Mouse (Mus musculus) small intestine, adult 2 months (tissue): ENCODE measurements around the gene Rhag.

Experiments
- CTCF ChIP-seq: fragments of 200-500 bp; IDR thresholded peaks from 2 replicates; pipeline ENCODE4 v1.5.1; 2012; ENCODE audit warnings: low read depth, mild to moderate bottlenecking, control low read depth, inconsistent platforms, low read length, moderate library complexity, mixed read lengths; ENCODE audit not compliant: insufficient replicate concordance, insufficient read length; ENCODE audit errors: extremely low read depth
- POLR2A ChIP-seq: fragments of 200-500 bp; IDR thresholded peaks from 2 replicates; pipeline ENCODE4 v1.6.1; 2012; ENCODE audit warnings: low read depth, mild to moderate bottlenecking, control low read depth, inconsistent platforms, low read length, moderate library complexity

GRCm38 (mm10) chr17:40885155-40885554 lies 74.2 kb downstream of the Rhag start:
- no peak for TF ChIP-seq POLR2A
- no peak for TF ChIP-seq CTCF
